Mouse (Mus musculus) lung, postnatal 0 days (tissue): ENCODE data around the gene Zbtb42.

Experiments used
- CTCF ChIP-seq: IDR thresholded peaks from 2 replicates; pipeline ENCODE4 v1.5.1; 2016; ENCODE audit warnings: antibody characterized with exemption, mild to moderate bottlenecking
- EP300 ChIP-seq: IDR thresholded peaks from 2 replicates; pipeline ENCODE4 v1.6.1; 2016; ENCODE audit warnings: antibody characterized with exemption, mild to moderate bottlenecking, control low read depth

- no peak for TF ChIP-seq CTCF
- no peak for TF ChIP-seq EP300
Measured at GRCm38 (mm10) chr12:112674132-112675011, 4.3 kb upstream of the Zbtb42 start, which contains the start of gene Akt1.
